Mouse (Mus musculus) C2C12 (cell line): ENCODE measurements around the gene Cd5l.

Experiments used
- CEBPB ChIP-seq: IDR thresholded peaks from one replicate; pipeline ENCODE4 v1.6.1; 2011; ENCODE audit warnings: low read depth, mild to moderate bottlenecking, control low read depth, moderate library complexity
- CTCF ChIP-seq: IDR thresholded peaks from one replicate; pipeline ENCODE4 v1.5.1; 2011; ENCODE audit not compliant: control insufficient read depth, insufficient read depth, insufficient read length
- MAX ChIP-seq: IDR thresholded peaks from one replicate; pipeline ENCODE4 v1.6.1; 2011; ENCODE audit warnings: mild to moderate bottlenecking, control low read depth
- MYOG ChIP-seq: IDR thresholded peaks from one replicate; pipeline ENCODE4 v1.6.1; 2011; ENCODE audit not compliant: control insufficient read depth, insufficient read length; ENCODE audit errors: extremely low read depth
- USF1 ChIP-seq: IDR thresholded peaks from one replicate; pipeline ENCODE4 v1.6.1; 2011; ENCODE audit warnings: low read depth, mild to moderate bottlenecking, control low read depth, moderate library complexity

DNA sequence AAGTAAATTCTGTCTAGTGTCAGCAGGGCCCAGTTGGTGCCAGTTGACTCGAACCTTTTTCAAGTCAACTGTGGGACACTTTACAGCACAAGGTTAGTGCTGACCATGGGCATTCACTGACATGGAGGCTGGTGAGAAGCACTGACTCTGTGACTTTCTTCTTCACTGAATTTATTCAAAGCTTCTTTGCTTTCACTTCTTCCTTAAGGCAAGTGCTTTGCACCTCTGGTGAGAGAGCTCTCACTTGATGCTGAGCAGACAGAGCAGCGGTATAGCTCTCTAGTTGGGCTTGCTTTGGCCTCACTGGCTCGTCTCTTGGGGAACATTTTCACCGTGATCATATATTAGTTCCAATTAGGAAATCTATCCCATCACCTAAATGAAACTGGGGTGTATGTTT is 42.2 kb downstream of the Cd5l start:
- TF ChIP-seq CTCF = no peak
- no peak for TF ChIP-seq MYOG
- TF ChIP-seq CEBPB = no peak
- no peak for TF ChIP-seq MAX
- no peak for TF ChIP-seq USF1
